Mouse (Mus musculus): ENCODE results near the gene Apip.

GRCm38 (mm10) chr2:103045286-103045685 is 28.2 kb upstream of the Apip start:
- TF ChIP-seq CTCF (IDR thresholded peaks at IDR 0.05) (no peak), POLR2A (IDR thresholded peaks at IDR 0.05; ENCODE audit: insufficient read depth, low read depth, low read length) (no peak)
